Mouse (Mus musculus) retina, postnatal 1 day (tissue): Measurements from ENCODE around the gene Rhox10.
"Not testable (repeated sequence)": the region's sequence is repeated elsewhere in the genome, so short reads cannot be mapped to it uniquely, and the experiment has no call there.

ENCODE experiments used
- DNase-seq: peaks from one replicate; pipeline ENCODE4 v3.0.0-alpha.2; 2012

Rhox10 gene

GRCm38 (mm10) chrX:38066175-38066574 is at the start of gene Rhox10:
Gene Rhox10 (plus strand): TSS chrX:38066475.
- DNase-seq: no peak

GRCm38 (mm10) chrX:38018597-38018996 is 47.7 kb upstream of the Rhox10 start, which contains the start of gene Btg1-ps1:
Gene Btg1-ps1 (minus strand): TSS chrX:38018815.
- not testable (repeated sequence) for DNase-seq

- peak; percentile 71 for DNase-seq
These were observed 32.4 kb upstream of the Rhox10 start for GRCm38 (mm10) chrX:38033841-38034240.

DNA sequence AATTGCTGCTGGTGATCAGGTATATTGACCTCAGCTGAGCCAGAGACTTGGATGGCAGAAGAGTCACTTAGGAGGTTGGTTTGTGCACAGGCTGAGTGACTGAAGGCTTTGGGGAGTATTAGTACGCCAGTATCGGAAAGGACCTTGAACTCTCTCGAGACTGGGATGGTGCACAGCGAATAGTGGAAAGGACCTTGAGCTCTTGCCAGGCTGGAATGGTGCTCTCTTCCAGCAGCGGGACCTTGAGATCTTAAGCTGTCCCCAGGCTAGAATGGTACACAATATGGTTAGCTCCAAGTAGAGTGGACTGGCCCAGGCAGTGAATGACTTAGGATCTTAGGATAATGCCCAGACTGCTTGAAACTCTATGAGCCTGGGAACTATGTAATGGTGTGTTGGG is 26.6 kb upstream of the Rhox10 start:
- DNase-seq: no peak

GRCm38 (mm10) chrX:38043014-38043413 is 23.3 kb upstream of the Rhox10 start, which contains the start of gene Btg1-ps2:
Gene Btg1-ps2 (minus strand): TSS chrX:38043114.
- DNase-seq: not testable (repeated sequence)

- peak; percentile 23 for DNase-seq
These were observed 4.7 kb upstream of the Rhox10 start for GRCm38 (mm10) chrX:38061544-38061943.

DNA sequence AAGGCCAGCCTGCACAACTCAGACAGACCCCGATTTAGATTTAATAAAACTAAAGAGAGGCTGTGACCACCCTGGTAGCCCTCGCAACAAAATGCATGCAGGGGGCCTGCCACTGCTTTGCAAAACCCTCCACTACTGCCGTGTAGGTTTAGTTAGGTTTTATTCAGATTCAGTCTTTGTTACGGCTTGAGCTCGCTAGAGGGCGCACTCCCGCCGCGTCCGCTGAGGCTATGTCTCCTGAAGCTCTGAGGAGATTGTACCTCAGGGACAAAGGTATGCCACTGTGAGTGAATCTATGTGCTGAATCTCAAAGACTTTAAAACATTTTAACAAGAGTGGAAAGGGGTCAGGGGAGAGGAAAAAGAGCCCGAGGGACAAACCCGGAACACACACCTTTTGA is 18.0 kb downstream of the Rhox10 start:
- DNase-seq: peak; percentile 51

GRCm38 (mm10) chrX:38085041-38085440 is 18.8 kb downstream of the Rhox10 start, which contains the start of gene Rhox11:
Gene Rhox11 (minus strand): TSS chrX:38085141.
- DNase-seq: no peak

- DNase-seq: no peak
These were observed 44.5 kb downstream of the Rhox10 start, which contains the start of gene Rhox12 for GRCm38 (mm10) chrX:38110807-38111206. Gene Rhox12 (minus strand): TSS chrX:38110907.

DNA sequence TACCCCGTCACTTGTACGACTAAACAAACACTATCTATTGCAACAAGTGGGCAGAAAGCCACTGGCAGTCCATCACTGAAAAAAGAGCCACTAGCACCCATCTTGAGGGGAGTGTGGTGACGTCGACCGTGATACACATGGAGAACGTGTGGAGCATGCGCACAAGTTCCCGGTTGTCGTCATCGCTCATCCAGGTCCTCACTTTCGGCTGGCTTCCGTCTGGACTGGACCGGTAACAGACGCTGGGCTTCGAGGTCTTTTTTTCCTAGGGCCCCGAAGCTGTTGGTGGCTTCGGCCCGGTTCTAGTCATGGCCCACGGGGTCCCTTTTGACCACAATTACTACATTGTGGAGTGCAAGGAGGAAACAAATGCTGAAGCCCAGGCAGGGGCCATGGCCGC is 54.7 kb downstream of the Rhox10 start, which contains the start of gene Rhox13:
Rhox13 (plus strand) TSS at position 238 of the 400 bp plus-strand sequence.
- no peak for DNase-seq
